Mouse (Mus musculus) hematopoietic stem cell, adult 5-6 weeks (primary cell): ENCODE results near the gene Fxr1. TPM values are rescaled to one million over a fixed set of nuclear protein-coding genes. Genes with fewer than 3 reads are reported as not detected.
"Not testable (repeated sequence)": the region's sequence is repeated elsewhere in the genome, so short reads cannot be mapped to it uniquely, and the experiment has no call there.

Experiments used
- ATAC-seq, 2 experiments: fragments of 125-278 bp in 1 of 2; replicated peaks in 1 of 2; 2 replicates each; pipeline ENCODE4 v1.8.0; 2016 to 2017; ENCODE audit warnings: inconsistent platforms in 2 of 2, mild to moderate bottlenecking in 2 of 2, moderate number of reproducible peaks in 2 of 2, low read depth in 1 of 2, moderate TSS enrichment in 1 of 2; ENCODE audit not compliant: low FRiP score in 2 of 2, poor library complexity in 2 of 2, severe bottlenecking in 2 of 2, insufficient read depth in 1 of 2, low TSS enrichment in 1 of 2
- total RNA-seq: library from RNA; stranded (forward); fragments of 172-1452, 232-1000 nt; gene quantifications from 2 replicates; pipeline ENCODE4 v1.2.3, GENCODE M21; 2017

Fxr1 gene
- total RNA-seq, 1 experiment from 2014 or later = 273 TPM

- peak; percentile 78 to 80 for ATAC-seq
These were observed 14.1 kb downstream of the Fxr1 start for GRCm38 (mm10) chr3:34033720-34034364.

- no peak for ATAC-seq
These were observed 15.1 kb downstream of the Fxr1 start for GRCm38 (mm10) chr3:34034803-34035202.

- no peak for ATAC-seq
These were observed 16.0 kb downstream of the Fxr1 start for GRCm38 (mm10) chr3:34035706-34036105.

GRCm38 (mm10) chr3:34041990-34042389 lies 22.2 kb downstream of the Fxr1 start:
- no peak for ATAC-seq

GRCm38 (mm10) chr3:34062352-34062751 lies 42.6 kb downstream of the Fxr1 start:
- ATAC-seq = no peak

- ATAC-seq = not testable (repeated sequence)
These were observed 49.2 kb downstream of the Fxr1 start for GRCm38 (mm10) chr3:34068943-34069342.

- no peak for ATAC-seq
These were observed 53.0 kb downstream of the Fxr1 start for GRCm38 (mm10) chr3:34072726-34073125.

GRCm38 (mm10) chr3:34076058-34076759 lies 56.5 kb downstream of the Fxr1 start:
- ATAC-seq = no peak

GRCm38 (mm10) chr3:34080900-34081662 lies 61.3 kb downstream of the Fxr1 start, which contains the start of gene Dnajc19:
TSS of gene Dnajc19 (minus strand) at chr3:34081321.
- ATAC-seq = peak; percentile 95 to 97

GRCm38 (mm10) chr3:34081929-34082328 lies 62.2 kb downstream of the Fxr1 start:
- no peak for ATAC-seq

GRCm38 (mm10) chr3:34083655-34084054 lies 63.9 kb downstream of the Fxr1 start:
- no peak for ATAC-seq

GRCm38 (mm10) chr3:34102891-34103290 lies 83.1 kb downstream of the Fxr1 start:
- ATAC-seq = no peak

GRCm38 (mm10) chr3:34103902-34104672 lies 84.3 kb downstream of the Fxr1 start:
- no peak for ATAC-seq

GRCm38 (mm10) chr3:34106421-34106820 lies 86.7 kb downstream of the Fxr1 start:
- no peak for ATAC-seq

GRCm38 (mm10) chr3:34107631-34108030 lies 87.9 kb downstream of the Fxr1 start:
- no peak for ATAC-seq

GRCm38 (mm10) chr3:34111941-34112685 lies 92.4 kb downstream of the Fxr1 start:
- no peak for ATAC-seq

GRCm38 (mm10) chr3:34115806-34116205 lies 96.1 kb downstream of the Fxr1 start:
- ATAC-seq = no peak
